Mouse (Mus musculus) embryonic facial prominence, embryonic 10.5 days (tissue): ENCODE measurements around the gene Ccdc28b. TPM values are rescaled to one million over a fixed set of nuclear protein-coding genes. Genes with fewer than 3 reads are reported as not detected.
A peak's percentile ranks its signal among the peaks of the same experiment; 100 is the strongest.

Experiments used
- DNase-seq: peaks from one replicate; pipeline ENCODE4 v3.0.0-alpha.2; 2017; ENCODE audit warnings: low spot score
- H3K27ac ChIP-seq: fragments of 300-500 bp; sonication (generic); replicated peaks from 2 replicates; pipeline ENCODE4 v1.5.1; 2016; ENCODE audit warnings: mild to moderate bottlenecking
- H3K27me3 ChIP-seq: fragments of 300-500 bp; sonication (generic); replicated peaks from 2 replicates; pipeline ENCODE4 v1.6.1; 2016; ENCODE audit warnings: low read depth, mild to moderate bottlenecking; ENCODE audit not compliant: poor library complexity, severe bottlenecking
- H3K36me3 ChIP-seq: fragments of 300-500 bp; sonication (generic); replicated peaks from 2 replicates; pipeline ENCODE4 v1.6.1; 2016; ENCODE audit warnings: mild to moderate bottlenecking, moderate library complexity
- H3K4me1 ChIP-seq: fragments of 300-500 bp; sonication (generic); 2 replicates; pipeline ENCODE4 v1.6.1; 2016
- H3K4me3 ChIP-seq: fragments of 300-500 bp; sonication (generic); 2 replicates; pipeline ENCODE4 v1.5.1; 2016; ENCODE audit warnings: mild to moderate bottlenecking, moderate library complexity
- H3K9me3 ChIP-seq: fragments of 300-500 bp; sonication (generic); 2 replicates; pipeline ENCODE4 v1.6.1; 2016; ENCODE audit warnings: mild to moderate bottlenecking
- WGBS: fragments of 180-500 bp; shearing (Covaris S2); methylation state at CpG from one replicate; pipeline ENCODE4 v1.1.7; 2016; 5-methylcytosine and 5-hydroxymethylcytosine counted together
- polyA plus RNA-seq: library from polyadenylated mRNA; unstranded; fragments of >200 nt; fragmentation: Nextera tagmentation; extraction: Ambion mirVana; gene quantifications from 2 replicates; pipeline ENCODE4 v1.2.1, GENCODE M21; 2016

Ccdc28b gene
- polyA plus RNA-seq, 1 experiment from 2014 or later, result 44.1 TPM

DNA sequence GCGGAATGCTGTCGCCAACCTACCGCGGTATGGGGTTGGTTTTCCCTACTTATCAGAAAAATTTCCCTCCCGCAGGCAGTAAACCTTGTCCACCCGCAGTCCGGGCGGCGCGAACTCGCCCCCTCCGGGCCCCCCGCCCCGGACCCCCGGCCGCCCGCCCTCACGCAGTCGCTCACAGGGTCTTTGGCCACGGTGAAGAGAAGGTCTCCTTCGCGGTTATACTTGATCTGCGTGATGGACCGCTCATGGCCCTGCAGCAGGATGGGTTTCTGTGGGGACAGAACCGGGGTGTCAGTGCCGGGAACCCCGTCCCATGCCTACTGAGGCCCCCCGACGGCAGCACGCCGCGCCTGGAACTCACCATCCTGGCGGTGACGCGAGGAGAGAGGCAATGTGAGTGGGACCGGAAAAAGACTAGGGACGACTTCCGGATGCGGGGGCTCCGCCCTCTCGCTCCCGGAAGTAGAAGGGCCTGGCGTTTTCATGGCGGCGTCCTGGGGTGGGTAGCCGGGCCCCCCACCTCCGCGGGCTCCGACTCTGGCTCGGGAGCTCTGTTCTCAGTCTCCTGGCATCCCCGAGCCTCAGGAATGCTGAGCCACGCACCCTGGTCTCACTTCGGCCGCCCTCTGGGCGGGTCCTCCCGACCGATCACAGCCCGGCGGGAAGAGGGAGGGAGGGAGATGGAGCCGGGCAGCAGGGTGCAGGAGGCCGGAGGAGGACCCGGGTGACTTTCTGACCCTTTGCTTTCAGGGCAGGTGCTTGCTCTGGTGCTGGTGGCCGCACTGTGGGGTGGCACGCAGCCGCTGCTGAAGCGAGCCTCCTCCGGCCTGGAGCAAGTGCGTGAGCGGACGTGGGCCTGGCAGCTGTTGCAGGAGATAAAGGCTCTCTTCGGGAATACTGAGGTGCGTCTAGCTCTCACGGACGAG, 23.3 kb downstream of the Ccdc28b start, which contains the start of the genes Eif3i and Tmem234:
Eif3i (minus strand) TSS at position 416 of the 926 bp plus-strand sequence.
Tmem234 (plus strand) TSS at position 436 of the 926 bp plus-strand sequence.
- H3K36me3 ChIP-seq, result peaks cover 76% of the 10 kb centered on the region
- no peaks in the 10 kb centered on the region for H3K27me3 ChIP-seq
- H3K9me3 ChIP-seq, result no peaks in the 10 kb centered on the region
- H3K4me1 ChIP-seq, result peaks cover 30% of the 10 kb centered on the region
- peak within 1 kb of the TSS; percentile 99 for H3K4me3 ChIP-seq
- peak within 1 kb of the TSS; percentile 94 for H3K27ac ChIP-seq
- DNase-seq, result peak; percentile 90
- under 1% methylated on average over 74 of the region's 74 CpGs for WGBS

DNA sequence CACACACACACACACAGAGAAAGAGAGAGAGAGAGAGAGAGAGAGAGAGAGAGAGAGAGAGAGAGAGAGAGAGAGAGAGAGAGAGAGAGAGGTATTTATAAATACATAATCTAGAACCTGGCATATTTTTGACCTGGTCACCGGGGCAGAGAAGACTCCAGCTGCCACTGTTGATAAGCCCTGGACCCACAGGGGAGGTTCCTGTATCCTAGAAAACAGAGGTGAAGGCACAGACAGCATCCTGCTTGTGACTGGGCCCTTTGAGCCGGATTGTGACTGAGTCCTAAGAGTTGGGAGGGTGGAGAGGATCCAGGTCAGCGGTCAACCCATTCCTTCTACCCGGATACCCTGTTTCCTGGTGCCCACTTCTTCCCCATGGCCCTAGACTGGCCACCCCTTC, 34.9 kb downstream of the Ccdc28b start:
- H3K27ac ChIP-seq, result no peak overlapping the region
- no peaks in the 10 kb centered on the region for H3K9me3 ChIP-seq
- no peak for DNase-seq
- no peaks in the 10 kb centered on the region for H3K27me3 ChIP-seq
- 72% methylated on average over 4 of the region's 4 CpGs for WGBS
- peaks cover 19% of the 10 kb centered on the region for H3K4me1 ChIP-seq
- H3K36me3 ChIP-seq, result peaks cover 41% of the 10 kb centered on the region
- H3K4me3 ChIP-seq, result no peak overlapping the region

DNA sequence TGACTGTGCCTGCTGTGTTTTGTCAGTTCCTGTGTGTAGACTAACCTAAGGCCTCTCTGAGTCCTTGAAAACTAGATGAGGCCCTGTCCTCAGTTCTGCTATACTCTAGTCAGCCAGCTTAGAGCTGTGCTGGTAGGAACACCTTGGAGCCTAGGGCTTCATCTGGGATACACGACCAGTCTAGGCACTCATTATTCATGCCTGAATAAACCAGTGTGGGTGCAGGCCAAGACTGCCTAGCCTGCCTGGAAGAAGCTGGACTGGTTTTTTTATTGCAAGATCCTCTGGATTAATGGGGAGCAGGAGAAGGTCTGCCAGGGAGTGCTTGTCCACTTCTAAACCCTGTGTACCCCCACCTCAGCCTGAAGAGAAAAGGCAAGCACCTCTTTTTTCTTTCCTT, 36.8 kb downstream of the Ccdc28b start:
- WGBS, result 52% methylated on average over 1 of the region's 1 CpGs

DNA sequence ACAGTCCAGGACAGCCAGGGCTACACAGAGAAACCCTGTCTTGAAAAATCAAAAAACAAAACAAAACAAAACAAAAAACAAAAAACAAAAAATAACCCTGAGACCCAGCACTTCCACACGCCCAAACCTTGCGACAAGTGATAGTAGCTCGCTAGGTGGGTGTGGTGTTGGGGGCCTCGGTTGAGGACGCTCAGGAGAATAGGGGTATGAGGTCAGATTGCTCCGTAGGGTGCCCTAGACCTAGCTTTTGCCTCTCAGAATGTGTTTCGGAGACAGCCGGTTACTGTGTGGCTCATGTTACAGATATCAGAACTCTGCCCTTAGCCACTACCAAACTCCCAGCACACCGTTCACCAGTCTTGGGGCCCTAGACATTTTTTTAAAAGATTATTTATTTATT, 38.0 kb downstream of the Ccdc28b start:
- H3K27me3 ChIP-seq, result no peaks in the 10 kb centered on the region
- peaks cover 10% of the 10 kb centered on the region for H3K36me3 ChIP-seq
- H3K27ac ChIP-seq, result 0 out of 2 replicates have a peak overlapping the region, but pooled peaks have one; percentile 78
- WGBS, result 71% methylated on average over 9 of the region's 9 CpGs
- no peaks in the 10 kb centered on the region for H3K9me3 ChIP-seq
- H3K4me3 ChIP-seq, result peak overlapping the region; percentile 65
- no peak for DNase-seq
- peaks cover 19% of the 10 kb centered on the region for H3K4me1 ChIP-seq

More for the DNA sequence above, 36.8 kb downstream of the Ccdc28b start:
- Histone ChIP-seq H3K27ac (no peak overlapping the region), H3K9me3 (no peaks in the 10 kb centered on the region), H3K36me3 (peaks cover 22% of the 10 kb centered on the region), H3K27me3 (no peaks in the 10 kb centered on the region), H3K4me3 (no peak overlapping the region), H3K4me1 (peaks cover 19% of the 10 kb centered on the region)
- DNase-seq, result no peak

DNA sequence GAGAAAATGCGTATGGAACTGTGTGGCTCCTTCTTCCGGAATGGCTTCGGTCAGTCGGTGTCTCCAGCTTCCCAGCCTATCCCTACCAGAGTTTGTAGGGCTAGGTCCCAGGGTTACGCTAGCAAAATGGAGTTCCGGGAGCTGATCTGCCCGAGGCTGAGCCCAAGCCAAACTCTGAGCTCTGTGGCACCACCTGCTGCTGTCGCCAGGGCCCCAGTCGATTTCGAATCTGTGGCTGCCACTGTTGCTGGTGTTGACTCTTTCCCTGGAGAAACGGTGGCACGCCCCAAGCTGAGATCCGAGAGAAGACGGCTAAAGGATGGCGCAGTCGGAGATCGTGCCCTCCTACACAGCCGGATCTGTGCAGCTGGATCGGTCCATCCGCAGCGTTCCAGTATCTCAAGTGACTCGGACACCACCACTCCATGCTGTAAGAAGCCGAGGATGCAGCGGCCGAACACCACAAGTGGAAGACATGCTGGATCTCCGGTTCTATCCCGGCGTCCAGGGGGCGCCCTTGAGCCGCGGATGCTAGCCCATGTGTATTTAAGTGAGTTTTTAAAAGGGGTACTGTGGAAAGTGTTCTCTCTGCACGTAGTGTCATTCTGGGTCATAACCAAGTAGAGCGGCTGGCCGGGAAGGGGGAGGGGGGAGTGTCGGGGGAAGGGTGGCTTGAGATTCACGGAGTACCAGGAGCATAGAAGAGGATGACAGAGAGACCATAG, 38.7 kb downstream of the Ccdc28b start:
- peaks cover 3% of the 10 kb centered on the region; the same call in 1 of the 2 replicates for H3K36me3 ChIP-seq
- no peaks in the 10 kb centered on the region for H3K27me3 ChIP-seq
- peaks cover 19% of the 10 kb centered on the region for H3K4me1 ChIP-seq
- peak overlapping the region; percentile 78 for H3K27ac ChIP-seq
- peak; percentile 88 for DNase-seq
- 2% methylated on average over 36 of the region's 36 CpGs for WGBS
- H3K4me3 ChIP-seq, result peak overlapping the region; percentile 65
- H3K9me3 ChIP-seq, result no peaks in the 10 kb centered on the region

DNA sequence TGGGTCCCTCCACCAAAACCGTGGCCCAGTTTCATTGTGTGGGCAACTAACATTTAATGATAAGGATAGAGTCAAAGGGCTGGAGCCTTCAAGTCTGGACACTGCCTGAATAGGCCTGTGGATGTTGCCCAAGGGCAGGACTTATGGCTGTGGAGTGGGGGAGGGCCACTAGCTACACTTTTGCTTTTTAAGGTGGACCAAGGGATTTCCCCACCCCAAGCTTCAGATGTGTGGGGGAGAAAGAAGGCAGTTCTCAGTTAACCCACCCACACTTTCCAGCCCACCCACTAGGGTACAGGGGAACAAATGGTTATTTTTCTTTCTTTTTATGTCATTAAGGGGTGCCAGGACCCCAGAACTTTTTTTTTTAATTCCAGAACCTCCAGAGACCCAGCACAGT, 39.4 kb downstream of the Ccdc28b start:
- H3K27ac ChIP-seq, result peak overlapping the region; percentile 78
- WGBS, result 59% methylated on average over 1 of the region's 1 CpGs

DNA sequence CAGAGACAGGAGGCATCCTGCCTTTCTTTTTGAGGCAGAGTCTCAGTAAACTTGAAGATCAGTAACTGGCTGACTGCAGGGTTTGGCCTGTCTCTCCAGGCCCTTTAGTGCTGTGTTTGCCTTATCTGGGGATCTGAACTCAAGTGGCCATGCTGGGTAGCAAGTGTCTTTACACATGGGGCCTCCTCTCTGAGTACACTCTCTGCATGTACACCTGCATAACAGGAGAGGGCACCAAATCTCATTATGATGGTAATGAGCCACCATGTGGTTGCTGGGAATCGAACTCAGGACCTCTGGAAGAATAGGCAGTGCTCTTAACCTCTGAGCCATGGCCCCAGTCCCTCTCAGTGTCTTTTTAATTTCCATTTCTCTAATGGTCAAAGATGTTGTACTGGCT, 41.5 kb downstream of the Ccdc28b start:
- Histone ChIP-seq H3K9me3 (no peaks in the 10 kb centered on the region), H3K4me3 (no peak overlapping the region), H3K4me1 (peaks cover 19% of the 10 kb centered on the region), H3K27me3 (0 out of 2 replicates have a peak, but pooled peaks cover 4% of the 10 kb centered on the region), H3K36me3 (no peaks in the 10 kb centered on the region), H3K27ac (no peak overlapping the region)
- whole genome bisulfite sequencing, result 91% methylated on average over 1 of the region's 1 CpGs
- DNase-seq, result no peak

More for the DNA sequence above, 39.4 kb downstream of the Ccdc28b start:
- H3K9me3 ChIP-seq, result no peaks in the 10 kb centered on the region
- H3K36me3 ChIP-seq, result no peaks in the 10 kb centered on the region
- peaks cover 19% of the 10 kb centered on the region for H3K4me1 ChIP-seq
- DNase-seq, result no peak
- peak overlapping the region; percentile 65 for H3K4me3 ChIP-seq
- no peaks in the 10 kb centered on the region for H3K27me3 ChIP-seq

GRCm38 (mm10) chr4:129580347-129580746, 43.4 kb downstream of the Ccdc28b start:
- Histone ChIP-seq H3K4me3 (no peak overlapping the region), H3K27me3 (peaks cover 10% of the 10 kb centered on the region; the same call in 1 of the 2 replicates), H3K36me3 (no peaks in the 10 kb centered on the region), H3K9me3 (no peaks in the 10 kb centered on the region), H3K27ac (no peak overlapping the region; the same call in 1 of the 2 replicates), H3K4me1 (peaks cover 22% of the 10 kb centered on the region)
- WGBS, result 82% methylated on average over 7 of the region's 7 CpGs
- DNase-seq, result no peak

GRCm38 (mm10) chr4:129578466-129578865, 45.3 kb downstream of the Ccdc28b start, which contains the start of gene Fam167b:
TSS of gene Fam167b (minus strand) at chr4:129578549.
- 84% methylated on average over 5 of the region's 5 CpGs for WGBS
- Histone ChIP-seq H3K27ac (no peak within 1 kb of the TSS), H3K4me1 (peaks cover 13% of the 10 kb centered on the region), H3K9me3 (no peaks in the 10 kb centered on the region), H3K27me3 (peaks cover 10% of the 10 kb centered on the region; the same call in 1 of the 2 replicates), H3K36me3 (no peaks in the 10 kb centered on the region), H3K4me3 (peak within 1 kb of the TSS; percentile 23; the same call in 1 of the 2 replicates)
- no peak for DNase-seq

DNA sequence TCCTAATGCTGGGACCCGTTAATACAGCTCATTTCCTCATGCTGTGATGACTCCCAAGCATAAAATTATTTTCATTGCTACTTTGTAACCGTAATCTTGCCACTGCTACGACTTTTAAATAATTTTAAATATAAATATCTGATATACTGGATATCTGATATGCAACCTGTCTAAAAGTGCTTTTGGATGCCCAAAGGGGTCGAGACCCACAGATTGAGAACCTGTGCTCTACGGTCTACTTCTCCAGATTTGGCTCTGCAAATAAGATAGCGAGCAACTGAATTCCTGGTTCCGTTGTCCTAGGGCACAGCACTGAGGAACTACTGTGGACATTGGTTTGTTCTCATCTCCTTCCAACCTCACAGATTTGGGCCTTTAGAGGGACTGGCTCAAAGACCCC, 46.1 kb downstream of the Ccdc28b start:
- Histone ChIP-seq H3K27ac (no peak overlapping the region), H3K36me3 (no peaks in the 10 kb centered on the region), H3K9me3 (no peaks in the 10 kb centered on the region), H3K4me3 (no peak overlapping the region), H3K27me3 (peaks cover 10% of the 10 kb centered on the region; the same call in 1 of the 2 replicates), H3K4me1 (peaks cover 13% of the 10 kb centered on the region)
- 84% methylated on average over 7 of the region's 7 CpGs for WGBS
- no peak for DNase-seq

GRCm38 (mm10) chr4:129576863-129577491, 46.8 kb downstream of the Ccdc28b start:
- H3K27me3 ChIP-seq, result peaks cover 10% of the 10 kb centered on the region; the same call in 1 of the 2 replicates
- H3K9me3 ChIP-seq, result no peaks in the 10 kb centered on the region
- peaks cover 13% of the 10 kb centered on the region for H3K4me1 ChIP-seq
- no peaks in the 10 kb centered on the region for H3K36me3 ChIP-seq
- no peak overlapping the region for H3K27ac ChIP-seq
- 35% methylated on average over 21 of the region's 21 CpGs for WGBS
- H3K4me3 ChIP-seq, result peak overlapping the region; percentile 23; the same call in 1 of the 2 replicates
- peak; percentile 66 for DNase-seq
